Mouse (Mus musculus): Measurements from ENCODE around the gene Rhbdl1. TPM values are rescaled to one million over a fixed set of nuclear protein-coding genes. Genes with fewer than 3 reads are reported as not detected.

The Rhbdl1 gene
- polyA plus RNA-seq, 1 experiment from 2014 or later = 73.4 TPM

DNA sequence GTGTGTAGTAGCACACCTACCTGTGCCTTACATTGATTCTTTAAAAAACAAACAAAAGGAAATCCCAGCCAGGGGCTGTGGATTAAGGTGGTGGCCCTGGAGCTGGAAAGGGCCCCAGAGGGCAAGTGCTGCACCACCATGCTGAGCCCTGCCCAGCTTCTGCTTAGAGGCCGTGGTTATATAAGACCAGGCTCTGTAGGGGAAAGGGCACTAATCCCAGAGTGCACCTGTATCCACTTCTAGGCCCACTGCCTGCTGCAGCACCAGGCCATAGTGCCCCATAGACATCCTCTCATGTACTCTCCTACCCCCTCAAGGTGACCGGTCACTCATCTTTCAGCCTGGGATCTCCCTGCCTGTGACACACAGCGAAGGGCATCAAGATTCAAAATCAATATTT, 29.1 kb upstream of the Rhbdl1 start:
- no peaks in the 10 kb centered on the region for H3K9me3 ChIP-seq (ENCODE audit: control insufficient read depth, low read length)
- H3K4me1 ChIP-seq (ENCODE audit: control insufficient read depth, insufficient read depth, low read depth, low read length) = peaks cover 24% of the 10 kb centered on the region
- no peaks in the 10 kb centered on the region for H3K27me3 ChIP-seq (replicated peaks; ENCODE audit: control insufficient read depth, insufficient read depth, low read length)
- 96% methylated on average over 3 of the region's 3 CpGs for WGBS
- no peak overlapping the region for H3K4me3 ChIP-seq (ENCODE audit: low read length)
- no peak for ATAC-seq
- no peaks in the 10 kb centered on the region for H3K36me3 ChIP-seq (ENCODE audit: control insufficient read depth, insufficient read depth, low read length)
- peak overlapping the region; percentile 17; the same call in 1 of the 2 replicates for H3K9ac ChIP-seq (ENCODE audit: low read depth, low read length)
- H3K4me2 ChIP-seq (ENCODE audit: low read length) = no peak overlapping the region
- no peak overlapping the region for H3K27ac ChIP-seq (ENCODE audit: low read depth, low read length)

DNA sequence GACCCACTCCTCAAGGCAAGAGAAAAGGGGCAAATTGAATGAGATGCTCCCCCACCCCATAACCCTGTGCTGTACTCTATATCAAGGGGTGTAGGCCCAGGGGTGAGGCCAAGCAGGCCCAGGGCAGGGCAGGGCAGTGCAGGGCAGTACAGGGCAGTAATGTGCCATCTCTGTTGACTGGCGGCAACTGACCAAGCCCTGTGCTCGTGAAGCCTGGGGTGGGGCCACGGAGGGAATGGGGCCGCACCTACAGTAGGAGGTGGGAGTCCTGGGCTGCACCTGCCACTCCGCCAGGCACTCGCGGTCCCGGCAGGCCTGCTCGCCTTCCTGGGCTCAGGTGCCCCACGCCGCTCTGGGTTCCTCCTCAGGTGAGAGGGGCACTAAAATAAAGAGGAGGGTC, 28.2 kb upstream of the Rhbdl1 start:
- no peaks in the 10 kb centered on the region for H3K27me3 ChIP-seq (replicated peaks; ENCODE audit: control insufficient read depth, insufficient read depth, low read length)
- 88% methylated on average over 11 of the region's 11 CpGs for WGBS
- no peak overlapping the region for H3K9ac ChIP-seq (ENCODE audit: low read depth, low read length)
- H3K9me3 ChIP-seq (ENCODE audit: control insufficient read depth, low read length) = no peaks in the 10 kb centered on the region
- ATAC-seq = no peak
- no peak overlapping the region for H3K4me2 ChIP-seq (ENCODE audit: low read length)
- H3K36me3 ChIP-seq (ENCODE audit: control insufficient read depth, insufficient read depth, low read length) = no peaks in the 10 kb centered on the region
- H3K27ac ChIP-seq (ENCODE audit: low read depth, low read length) = no peak overlapping the region
- H3K4me1 ChIP-seq (ENCODE audit: control insufficient read depth, insufficient read depth, low read depth, low read length) = peaks cover 32% of the 10 kb centered on the region
- H3K4me3 ChIP-seq (ENCODE audit: low read length) = no peak overlapping the region

DNA sequence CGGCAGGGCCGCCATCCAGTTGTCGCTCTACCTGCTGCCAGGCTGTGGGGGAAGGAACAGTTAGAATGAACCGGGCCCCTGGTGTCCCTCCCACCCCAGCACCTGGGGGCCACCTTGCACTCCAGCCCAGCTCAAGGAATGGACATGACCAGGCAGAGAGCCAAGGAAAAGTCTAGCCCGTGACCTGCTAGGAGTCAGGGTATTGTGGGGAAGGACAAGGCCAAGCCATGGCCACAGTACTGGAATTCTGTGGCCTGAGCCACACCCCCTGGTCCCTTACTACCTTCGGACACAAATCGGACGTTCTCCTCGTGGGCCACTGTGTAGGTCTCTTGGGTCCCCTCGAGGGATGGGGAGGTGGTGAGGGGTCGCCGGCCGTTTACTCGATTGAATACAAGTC, 27.2 kb upstream of the Rhbdl1 start:
- Histone ChIP-seq H3K4me3 (ENCODE audit: low read length) (no peak overlapping the region), H3K4me1 (ENCODE audit: control insufficient read depth, insufficient read depth, low read depth, low read length) (peaks cover 35% of the 10 kb centered on the region), H3K4me2 (ENCODE audit: low read length) (no peak overlapping the region), H3K9me3 (ENCODE audit: control insufficient read depth, low read length) (no peaks in the 10 kb centered on the region), H3K27me3 (replicated peaks; ENCODE audit: control insufficient read depth, insufficient read depth, low read length) (no peaks in the 10 kb centered on the region), H3K27ac (ENCODE audit: low read depth, low read length) (no peak overlapping the region), H3K9ac (ENCODE audit: low read depth, low read length) (no peak overlapping the region), H3K36me3 (ENCODE audit: control insufficient read depth, insufficient read depth, low read length) (no peaks in the 10 kb centered on the region)
- ATAC-seq = no peak
- 89% methylated on average over 14 of the region's 14 CpGs for WGBS

DNA sequence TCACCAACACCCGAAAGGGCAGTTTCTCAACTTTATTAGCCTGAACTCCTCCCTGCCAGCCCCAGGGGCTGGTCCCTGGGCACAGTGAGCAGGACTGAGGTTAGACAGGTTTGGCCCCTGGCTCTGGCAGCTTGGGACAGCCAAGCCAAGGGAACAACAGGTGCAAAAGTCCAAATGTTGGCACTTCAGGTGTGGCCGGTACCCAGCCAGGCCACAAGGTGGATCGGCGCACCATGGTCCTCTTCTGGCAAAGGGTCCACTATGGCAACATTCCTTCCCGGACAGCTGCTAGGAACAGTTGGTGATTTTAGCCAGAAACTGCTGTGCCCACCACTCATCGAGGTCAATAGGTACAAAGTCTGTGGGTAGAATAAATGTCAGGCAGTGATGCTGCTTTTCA, 26.6 kb upstream of the Rhbdl1 start:
- no peaks in the 10 kb centered on the region for H3K27me3 ChIP-seq (replicated peaks; ENCODE audit: control insufficient read depth, insufficient read depth, low read length)
- WGBS = 91% methylated on average over 6 of the region's 6 CpGs
- ATAC-seq = no peak
- H3K9me3 ChIP-seq (ENCODE audit: control insufficient read depth, low read length) = no peaks in the 10 kb centered on the region
- H3K27ac ChIP-seq (ENCODE audit: low read depth, low read length) = no peak overlapping the region
- H3K36me3 ChIP-seq (ENCODE audit: control insufficient read depth, insufficient read depth, low read length) = no peaks in the 10 kb centered on the region
- H3K4me3 ChIP-seq (ENCODE audit: low read length) = no peak overlapping the region
- peaks cover 31% of the 10 kb centered on the region for H3K4me1 ChIP-seq (ENCODE audit: control insufficient read depth, insufficient read depth, low read depth, low read length)
- H3K4me2 ChIP-seq (ENCODE audit: low read length) = no peak overlapping the region
- H3K9ac ChIP-seq (ENCODE audit: low read depth, low read length) = no peak overlapping the region

DNA sequence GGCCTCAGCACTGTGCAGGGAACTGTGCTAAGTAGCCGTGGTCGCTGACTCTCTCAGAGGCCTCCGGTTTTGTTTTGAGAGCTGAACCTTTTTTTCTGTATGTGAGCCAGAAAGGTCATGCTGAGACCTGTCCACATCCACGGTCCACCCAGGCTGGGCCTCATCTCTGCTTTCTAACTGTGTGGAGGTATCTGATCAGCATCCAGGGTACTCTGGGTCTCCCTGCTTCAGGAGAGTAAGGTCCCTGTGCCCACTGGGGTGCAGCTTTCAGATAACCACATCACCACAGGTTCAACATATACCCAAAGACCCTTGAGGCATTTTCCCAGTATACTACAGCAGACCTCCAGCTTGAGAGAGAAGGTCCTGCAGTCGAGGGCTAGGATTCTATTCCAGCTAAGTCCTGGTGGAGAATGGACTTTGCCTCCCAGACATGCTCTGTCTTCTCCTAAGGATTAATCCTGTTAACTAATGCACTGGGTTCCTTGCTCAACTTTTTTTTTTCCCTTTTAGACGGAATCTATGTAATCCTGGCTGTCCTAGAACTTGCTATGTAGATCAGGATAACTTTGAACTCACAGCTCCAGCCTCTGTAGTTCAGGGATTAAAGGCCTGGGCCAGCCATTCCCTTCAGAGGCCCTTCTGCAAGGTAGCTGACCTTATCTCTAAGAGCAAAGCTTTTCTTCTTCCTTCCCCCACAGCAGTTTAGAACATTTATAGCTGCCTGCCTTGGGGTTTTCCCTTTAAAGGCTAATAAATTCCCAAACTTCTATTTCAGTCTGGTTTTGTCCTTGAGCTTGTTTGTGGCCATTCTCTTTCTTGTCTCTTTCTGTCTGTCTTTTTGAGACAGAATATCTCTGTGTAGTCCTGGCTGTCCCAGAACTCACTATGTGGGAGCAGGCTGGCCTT, 24.9 kb upstream of the Rhbdl1 start:
- Histone ChIP-seq H3K4me3 (ENCODE audit: low read length) (peak overlapping the region; percentile 73), H3K9ac (ENCODE audit: low read depth, low read length) (peak overlapping the region; percentile 77), H3K9me3 (ENCODE audit: control insufficient read depth, low read length) (no peaks in the 10 kb centered on the region), H3K36me3 (ENCODE audit: control insufficient read depth, insufficient read depth, low read length) (no peaks in the 10 kb centered on the region), H3K4me2 (ENCODE audit: low read length) (peak overlapping the region; percentile 92), H3K27me3 (replicated peaks; ENCODE audit: control insufficient read depth, insufficient read depth, low read length) (no peaks in the 10 kb centered on the region), H3K27ac (ENCODE audit: low read depth, low read length) (peak overlapping the region; percentile 86), H3K4me1 (ENCODE audit: control insufficient read depth, insufficient read depth, low read depth, low read length) (peaks cover 21% of the 10 kb centered on the region)
- 15% methylated on average over 6 of the region's 6 CpGs for WGBS
- ATAC-seq = peak; percentile 47

DNA sequence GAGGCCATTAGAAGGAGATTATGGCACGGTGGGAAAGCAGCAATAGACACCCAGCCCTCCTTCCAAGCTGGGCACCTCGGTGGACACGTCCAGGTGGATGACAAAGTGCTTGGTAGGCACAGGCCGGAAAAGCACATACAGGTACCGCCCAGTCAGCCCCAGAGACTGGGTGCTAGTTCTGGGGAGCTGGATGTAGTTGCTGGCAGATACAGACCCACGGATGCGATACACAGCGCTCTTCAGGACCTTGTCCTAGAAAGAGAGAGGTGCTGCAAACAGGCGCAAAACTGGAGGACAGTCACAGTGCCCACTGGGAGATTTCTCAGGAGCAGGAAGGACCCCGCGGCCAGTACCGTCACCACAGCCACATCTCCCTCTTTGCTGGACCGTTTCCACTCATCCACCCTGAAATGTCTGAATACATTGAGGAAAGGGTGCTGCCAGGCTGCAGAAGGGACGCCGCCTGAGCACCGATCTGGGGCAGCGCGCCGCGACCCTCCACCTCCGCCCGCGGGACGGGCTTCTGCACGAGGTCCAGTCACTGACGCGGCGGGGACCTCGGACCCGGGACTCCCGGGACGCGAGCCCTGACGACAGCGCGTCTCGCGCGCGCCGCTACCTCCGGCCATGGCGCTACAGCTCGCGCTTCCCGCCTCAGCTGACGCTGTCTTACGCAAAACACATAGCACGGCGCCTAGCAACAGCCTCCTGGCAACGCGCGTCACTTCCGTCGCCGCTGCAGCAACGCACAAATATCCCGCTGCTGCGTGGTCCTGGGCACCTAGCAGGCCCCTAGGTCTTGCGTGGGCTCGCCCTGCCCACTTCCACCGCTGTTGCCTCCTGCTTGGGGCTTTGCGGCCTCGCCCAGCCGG, 24.0 kb upstream of the Rhbdl1 start, which contains the start of gene Wdr90:
TSS of gene Wdr90 (minus strand) at position 670 of the 872 bp plus-strand sequence.
- Histone ChIP-seq H3K9me3 (ENCODE audit: control insufficient read depth, low read length) (no peaks in the 10 kb centered on the region), H3K4me3 (ENCODE audit: low read length) (peak within 1 kb of the TSS; percentile 73), H3K27ac (ENCODE audit: low read depth, low read length) (peak within 1 kb of the TSS; percentile 86), H3K27me3 (replicated peaks; ENCODE audit: control insufficient read depth, insufficient read depth, low read length) (no peaks in the 10 kb centered on the region), H3K9ac (ENCODE audit: low read depth, low read length) (peak within 1 kb of the TSS; percentile 77), H3K36me3 (ENCODE audit: control insufficient read depth, insufficient read depth, low read length) (no peaks in the 10 kb centered on the region), H3K4me2 (ENCODE audit: low read length) (peak within 1 kb of the TSS; percentile 92), H3K4me1 (ENCODE audit: control insufficient read depth, insufficient read depth, low read depth, low read length) (peaks cover 18% of the 10 kb centered on the region)
- ATAC-seq = peak; percentile 96
- WGBS = 4% methylated on average over 65 of the region's 65 CpGs

DNA sequence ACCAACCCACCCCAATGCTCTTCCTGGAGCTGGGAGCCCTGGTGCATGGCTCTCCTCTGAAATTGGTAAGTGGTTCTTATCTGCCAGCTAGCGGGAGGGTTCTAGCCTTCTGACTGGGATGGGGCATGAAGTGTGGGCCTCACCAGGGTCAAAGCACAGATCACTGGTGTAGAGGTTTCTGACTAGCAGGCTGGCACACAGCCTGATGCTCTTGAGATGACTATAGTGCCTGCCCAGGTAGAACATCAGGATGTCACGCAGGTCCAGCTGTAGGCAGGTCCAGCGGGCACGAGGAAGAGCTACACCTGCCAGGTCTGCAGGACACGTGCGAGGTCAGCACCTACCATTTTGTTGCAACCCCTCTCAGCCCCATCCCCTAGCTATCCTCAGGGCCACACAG, 23.1 kb upstream of the Rhbdl1 start:
- no peak overlapping the region for H3K4me3 ChIP-seq (ENCODE audit: low read length)
- ATAC-seq = no peak
- peaks cover 3% of the 10 kb centered on the region; the same call in 1 of the 2 replicates for H3K36me3 ChIP-seq (ENCODE audit: control insufficient read depth, insufficient read depth, low read length)
- no peak overlapping the region for H3K9ac ChIP-seq (ENCODE audit: low read depth, low read length)
- no peak overlapping the region for H3K27ac ChIP-seq (ENCODE audit: low read depth, low read length)
- no peak overlapping the region; the same call in 1 of the 2 replicates for H3K4me2 ChIP-seq (ENCODE audit: low read length)
- H3K27me3 ChIP-seq (replicated peaks; ENCODE audit: control insufficient read depth, insufficient read depth, low read length) = no peaks in the 10 kb centered on the region
- no peaks in the 10 kb centered on the region for H3K9me3 ChIP-seq (ENCODE audit: control insufficient read depth, low read length)
- 94% methylated on average over 6 of the region's 6 CpGs for WGBS
- H3K4me1 ChIP-seq (ENCODE audit: control insufficient read depth, insufficient read depth, low read depth, low read length) = peaks cover 18% of the 10 kb centered on the region

DNA sequence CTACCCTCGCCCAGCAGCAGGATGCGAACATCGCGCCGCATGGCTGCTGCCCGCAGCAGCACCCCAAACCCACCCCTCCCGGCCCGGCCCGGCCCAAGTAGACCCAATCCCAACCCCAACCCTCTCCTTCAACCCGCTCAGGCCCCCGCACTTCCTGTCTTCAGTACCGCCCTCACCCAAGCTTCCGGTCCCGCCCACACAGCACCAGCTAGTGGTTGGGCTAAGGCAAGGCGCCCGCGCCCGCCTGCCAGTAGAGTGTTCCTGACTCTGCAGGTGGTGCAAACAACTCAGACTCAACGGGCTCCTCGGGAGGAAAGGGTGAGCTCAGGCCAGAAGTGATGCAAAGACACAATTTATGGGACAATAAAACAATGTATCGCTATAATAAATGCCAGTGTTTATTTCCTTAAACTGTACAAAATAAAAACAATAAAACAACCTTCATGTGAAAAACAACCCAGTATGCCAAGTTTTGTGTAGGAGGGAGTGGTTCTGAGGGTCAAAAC, 7.4 kb upstream of the Rhbdl1 start, which contains the start of gene Rhot2:
TSS of gene Rhot2 (minus strand) at position 456 of the 506 bp plus-strand sequence.
- H3K36me3 ChIP-seq (ENCODE audit: control insufficient read depth, insufficient read depth, low read length) = peaks cover 36% of the 10 kb centered on the region
- H3K9ac ChIP-seq (ENCODE audit: low read depth, low read length) = peak within 1 kb of the TSS; percentile 87
- H3K4me1 ChIP-seq (ENCODE audit: control insufficient read depth, insufficient read depth, low read depth, low read length) = peaks cover 15% of the 10 kb centered on the region
- H3K27me3 ChIP-seq (replicated peaks; ENCODE audit: control insufficient read depth, insufficient read depth, low read length) = no peaks in the 10 kb centered on the region
- peak within 1 kb of the TSS; percentile 87 for H3K4me3 ChIP-seq (ENCODE audit: low read length)
- H3K27ac ChIP-seq (ENCODE audit: low read depth, low read length) = peak within 1 kb of the TSS; percentile 78
- peak; percentile 95 for ATAC-seq
- 1% methylated on average over 21 of the region's 21 CpGs for WGBS
- no peaks in the 10 kb centered on the region for H3K9me3 ChIP-seq (ENCODE audit: control insufficient read depth, low read length)
- H3K4me2 ChIP-seq (ENCODE audit: low read length) = peak within 1 kb of the TSS; percentile 95

Data from hindbrain, embryonic 16.5 days (tissue).